Mouse (Mus musculus) kidney, embryonic 15.5 days (tissue): ENCODE results near the gene Ano9. TPM values are rescaled to one million over a fixed set of nuclear protein-coding genes. Genes with fewer than 3 reads are reported as not detected.

Source experiments
- ATAC-seq: fragments of 200-750 bp; cut with Nextera tagmentation; replicated peaks from 2 replicates; pipeline ENCODE4 v1.8.0; 2017; ENCODE audit warnings: moderate TSS enrichment; ENCODE audit not compliant: low FRiP score
- H3K27ac ChIP-seq: fragments of 300-500 bp; sonication (generic); 2 replicates; pipeline ENCODE4 v1.5.1; 2015; ENCODE audit warnings: mild to moderate bottlenecking, inconsistent platforms
- H3K27me3 ChIP-seq: fragments of 300-500 bp; sonication (generic); 2 replicates; pipeline ENCODE4 v1.6.1; 2015; ENCODE audit warnings: inconsistent platforms
- H3K36me3 ChIP-seq: fragments of 300-500 bp; sonication (generic); 2 replicates; pipeline ENCODE4 v1.6.1; 2015; ENCODE audit warnings: inconsistent platforms
- H3K4me1 ChIP-seq: fragments of 300-500 bp; sonication (generic); 2 replicates; pipeline ENCODE4 v1.6.1; 2015; ENCODE audit warnings: inconsistent platforms
- H3K4me2 ChIP-seq: fragments of 300-500 bp; sonication (generic); 2 replicates; pipeline ENCODE4 v1.6.1; 2015; ENCODE audit warnings: moderate library complexity, mild to moderate bottlenecking, inconsistent platforms
- H3K4me3 ChIP-seq: fragments of 300-500 bp; sonication (generic); replicated peaks from 2 replicates; pipeline ENCODE4 v1.5.1; 2015; ENCODE audit warnings: mild to moderate bottlenecking, inconsistent platforms
- H3K9ac ChIP-seq: fragments of 300-500 bp; sonication (generic); 2 replicates; pipeline ENCODE4 v1.6.1; 2015; ENCODE audit warnings: mild to moderate bottlenecking, inconsistent platforms
- H3K9me3 ChIP-seq: fragments of 300-500 bp; sonication (generic); replicated peaks from 2 replicates; pipeline ENCODE4 v1.6.1; 2016; ENCODE audit warnings: inconsistent platforms
- WGBS: fragments of 180-500 bp; shearing (Covaris S2); methylation state at CpG from one replicate; pipeline ENCODE4 v1.1.7; 2015; ENCODE audit warnings: mixed read lengths; 5-methylcytosine and 5-hydroxymethylcytosine counted together
- polyA plus RNA-seq: library from polyadenylated mRNA; unstranded; fragments of >200 nt; fragmentation: Nextera tagmentation; extraction: Ambion mirVana; gene quantifications from 2 replicates; pipeline ENCODE4 v1.2.1, GENCODE M21; 2015

Ano9 gene
- polyA plus RNA-seq: 6.0 TPM in 2 replicates

- peak within 1 kb of the TSS; percentile 25 for H3K9ac ChIP-seq
- H3K27me3 ChIP-seq: 0 out of 2 replicates have a peak, but pooled peaks cover 4% of the 10 kb centered on the region
- H3K27ac ChIP-seq: no peak within 1 kb of the TSS
- peak; percentile 53 for ATAC-seq
- H3K36me3 ChIP-seq: no peaks in the 10 kb centered on the region
- H3K9me3 ChIP-seq: no peaks in the 10 kb centered on the region
- peak within 1 kb of the TSS; percentile 21 for H3K4me3 ChIP-seq
- H3K4me1 ChIP-seq: peaks cover 8% of the 10 kb centered on the region
- WGBS: 13% methylated on average over 9 of the region's 9 CpGs
- peak within 1 kb of the TSS; percentile 50 for H3K4me2 ChIP-seq
Measured at GRCm38 (mm10) chr7:141117636-141118035, at the start of gene Ano9. Gene Ano9, minus strand, starts transcription at chr7:141117806.

- H3K4me2 ChIP-seq: no peak overlapping the region
- WGBS: 83% methylated on average over 6 of the region's 6 CpGs
Measured at GRCm38 (mm10) chr7:141164850-141165249, 47.2 kb upstream of the Ano9 start.

GRCm38 (mm10) chr7:141164397-141164796 lies 46.8 kb upstream of the Ano9 start:
- no peaks in the 10 kb centered on the region for H3K27me3 ChIP-seq
- ATAC-seq: no peak
- no peak overlapping the region for H3K4me3 ChIP-seq
- H3K4me1 ChIP-seq: peaks cover 19% of the 10 kb centered on the region
- peaks cover 68% of the 10 kb centered on the region for H3K36me3 ChIP-seq
- no peak overlapping the region for H3K4me2 ChIP-seq
- no peak overlapping the region for H3K27ac ChIP-seq
- WGBS: 92% methylated on average over 7 of the region's 7 CpGs
- no peak overlapping the region for H3K9ac ChIP-seq
- no peaks in the 10 kb centered on the region for H3K9me3 ChIP-seq

More at GRCm38 (mm10) chr7:141164850-141165249, 47.2 kb upstream of the Ano9 start:
- ATAC-seq: no peak
- H3K4me3 ChIP-seq: no peak overlapping the region
- H3K9ac ChIP-seq: no peak overlapping the region
- H3K36me3 ChIP-seq: peaks cover 64% of the 10 kb centered on the region
- no peaks in the 10 kb centered on the region for H3K9me3 ChIP-seq
- H3K4me1 ChIP-seq: peaks cover 19% of the 10 kb centered on the region
- no peaks in the 10 kb centered on the region for H3K27me3 ChIP-seq
- no peak overlapping the region for H3K27ac ChIP-seq

- H3K4me3 ChIP-seq: no peak overlapping the region
- H3K9ac ChIP-seq: no peak overlapping the region
- H3K4me1 ChIP-seq: no peaks in the 10 kb centered on the region
- no peak overlapping the region for H3K4me2 ChIP-seq
- ATAC-seq: no peak
- no peaks in the 10 kb centered on the region for H3K27me3 ChIP-seq
- peaks cover 89% of the 10 kb centered on the region for H3K36me3 ChIP-seq
- WGBS: 88% methylated on average over 9 of the region's 9 CpGs
- no peaks in the 10 kb centered on the region for H3K9me3 ChIP-seq
- no peak overlapping the region for H3K27ac ChIP-seq
Measured at GRCm38 (mm10) chr7:141155362-141155761, 37.8 kb upstream of the Ano9 start.

- H3K27me3 ChIP-seq: no peaks in the 10 kb centered on the region
- H3K4me1 ChIP-seq: no peaks in the 10 kb centered on the region
- WGBS: 72% methylated on average over 4 of the region's 4 CpGs
- H3K9ac ChIP-seq: no peak overlapping the region
- no peaks in the 10 kb centered on the region for H3K9me3 ChIP-seq
- peaks cover 72% of the 10 kb centered on the region for H3K36me3 ChIP-seq
- no peak overlapping the region for H3K4me3 ChIP-seq
- no peak for ATAC-seq
- no peak overlapping the region for H3K4me2 ChIP-seq
- no peak overlapping the region for H3K27ac ChIP-seq
Measured at GRCm38 (mm10) chr7:141148639-141149038, 31.0 kb upstream of the Ano9 start.

- no peaks in the 10 kb centered on the region for H3K9me3 ChIP-seq
- 88% methylated on average over 6 of the region's 6 CpGs for WGBS
Measured at GRCm38 (mm10) chr7:141147044-141147443, 29.4 kb upstream of the Ano9 start.

GRCm38 (mm10) chr7:141146043-141146595 lies 28.5 kb upstream of the Ano9 start:
- H3K36me3 ChIP-seq: peaks cover 58% of the 10 kb centered on the region
- no peak overlapping the region for H3K4me2 ChIP-seq
- 94% methylated on average over 12 of the region's 12 CpGs for WGBS
- H3K4me1 ChIP-seq: no peaks in the 10 kb centered on the region
- no peaks in the 10 kb centered on the region for H3K27me3 ChIP-seq
- H3K9me3 ChIP-seq: no peaks in the 10 kb centered on the region
- H3K4me3 ChIP-seq: no peak overlapping the region
- H3K27ac ChIP-seq: no peak overlapping the region
- no peak; the same call in 1 of the 2 replicates for ATAC-seq
- no peak overlapping the region for H3K9ac ChIP-seq

More at GRCm38 (mm10) chr7:141147044-141147443, 29.4 kb upstream of the Ano9 start:
- H3K4me3 ChIP-seq: no peak overlapping the region
- H3K36me3 ChIP-seq: peaks cover 65% of the 10 kb centered on the region
- no peak overlapping the region for H3K9ac ChIP-seq
- H3K27ac ChIP-seq: no peak overlapping the region
- ATAC-seq: no peak
- no peaks in the 10 kb centered on the region for H3K27me3 ChIP-seq
- H3K4me1 ChIP-seq: no peaks in the 10 kb centered on the region
- no peak overlapping the region for H3K4me2 ChIP-seq

GRCm38 (mm10) chr7:141145403-141145802 lies 27.8 kb upstream of the Ano9 start:
- ATAC-seq: no peak
- no peak overlapping the region for H3K27ac ChIP-seq
- no peak overlapping the region for H3K4me2 ChIP-seq
- H3K36me3 ChIP-seq: peaks cover 55% of the 10 kb centered on the region
- WGBS: 79% methylated on average over 1 of the region's 1 CpGs
- no peaks in the 10 kb centered on the region for H3K27me3 ChIP-seq
- H3K4me3 ChIP-seq: no peak overlapping the region
- no peak overlapping the region for H3K9ac ChIP-seq
- H3K4me1 ChIP-seq: no peaks in the 10 kb centered on the region
- H3K9me3 ChIP-seq: no peaks in the 10 kb centered on the region

- no peak overlapping the region for H3K9ac ChIP-seq
- 89% methylated on average over 3 of the region's 3 CpGs for WGBS
- ATAC-seq: no peak
Measured at GRCm38 (mm10) chr7:141144650-141145049, 27.0 kb upstream of the Ano9 start.

GRCm38 (mm10) chr7:141143861-141144260 lies 26.3 kb upstream of the Ano9 start:
- no peak overlapping the region for H3K27ac ChIP-seq
- H3K36me3 ChIP-seq: peaks cover 62% of the 10 kb centered on the region
- H3K9me3 ChIP-seq: no peaks in the 10 kb centered on the region
- no peaks in the 10 kb centered on the region for H3K4me1 ChIP-seq
- no peak overlapping the region for H3K4me3 ChIP-seq
- ATAC-seq: no peak
- WGBS: 87% methylated on average over 2 of the region's 2 CpGs
- no peak overlapping the region for H3K9ac ChIP-seq
- no peak overlapping the region for H3K4me2 ChIP-seq
- no peaks in the 10 kb centered on the region for H3K27me3 ChIP-seq

More at GRCm38 (mm10) chr7:141144650-141145049, 27.0 kb upstream of the Ano9 start:
- H3K9me3 ChIP-seq: no peaks in the 10 kb centered on the region
- H3K4me1 ChIP-seq: no peaks in the 10 kb centered on the region
- H3K27me3 ChIP-seq: no peaks in the 10 kb centered on the region
- H3K4me2 ChIP-seq: no peak overlapping the region
- H3K4me3 ChIP-seq: no peak overlapping the region
- peaks cover 56% of the 10 kb centered on the region for H3K36me3 ChIP-seq
- no peak overlapping the region for H3K27ac ChIP-seq

- H3K27ac ChIP-seq: no peak overlapping the region
- H3K27me3 ChIP-seq: no peaks in the 10 kb centered on the region
- H3K4me3 ChIP-seq: no peak overlapping the region
- no peaks in the 10 kb centered on the region for H3K9me3 ChIP-seq
- no peaks in the 10 kb centered on the region for H3K4me1 ChIP-seq
- H3K36me3 ChIP-seq: peaks cover 69% of the 10 kb centered on the region
- 52% methylated on average over 5 of the region's 5 CpGs for WGBS
- H3K4me2 ChIP-seq: no peak overlapping the region
- no peak overlapping the region for H3K9ac ChIP-seq
- no peak for ATAC-seq
Measured at GRCm38 (mm10) chr7:141143112-141143511, 25.5 kb upstream of the Ano9 start.

GRCm38 (mm10) chr7:141141326-141141725 lies 23.7 kb upstream of the Ano9 start:
- Histone ChIP-seq H3K9me3 (no peaks in the 10 kb centered on the region), H3K4me3 (no peak overlapping the region), H3K4me2 (no peak overlapping the region), H3K27me3 (no peaks in the 10 kb centered on the region), H3K27ac (no peak overlapping the region), H3K9ac (no peak overlapping the region), H3K4me1 (no peaks in the 10 kb centered on the region), H3K36me3 (peaks cover 71% of the 10 kb centered on the region)
- ATAC-seq: no peak
- WGBS: 82% methylated on average over 4 of the region's 4 CpGs
